Comparison of ENCODE assay signal across 20 mouse cellular contexts in the genomic region with DNA sequence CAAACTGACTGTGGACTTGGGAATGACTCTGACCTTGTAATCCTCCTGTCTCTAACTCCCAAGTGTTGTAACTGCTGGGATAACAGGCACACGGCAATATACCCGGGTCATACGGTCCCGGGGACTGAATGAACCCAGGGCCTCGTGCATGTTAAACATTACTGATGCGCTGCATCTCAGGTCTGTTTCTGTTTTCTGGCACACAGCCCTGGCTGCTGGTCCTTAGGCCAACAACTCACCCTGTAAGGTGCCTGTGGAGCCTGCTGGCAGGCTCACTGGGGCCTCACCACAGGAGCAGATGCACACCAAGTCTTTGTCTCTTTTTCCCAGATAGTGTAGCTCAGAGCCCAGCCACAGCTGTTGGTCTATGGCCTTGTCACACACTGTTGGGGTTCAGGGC.
"Had no signal": no experiment of that assay in that cellular context is flagged by ENCODE, and none has a peak within 500 bp of the region (broad histone marks: within the 10 kb centered on the region; RNA-seq: fewer than 3 reads in every experiment).

No protein-coding gene starts in this region.

- H3K36me3 ChIP-seq: midbrain, embryonic 10.5 days; midbrain, embryonic 13.5 days; neural tube, embryonic 13.5 days; stomach, embryonic 15.5 days had no signal

- H3K4me1 ChIP-seq: limb, embryonic 12.5 days; midbrain, embryonic 10.5 days; midbrain, embryonic 13.5 days; neural tube, embryonic 13.5 days; stomach, embryonic 15.5 days had no signal

- H3K27ac ChIP-seq: kidney, postnatal 0 days; limb, embryonic 12.5 days; limb, embryonic 15.5 days; liver, embryonic 14.5 days; macrophage; midbrain, embryonic 10.5 days; midbrain, embryonic 13.5 days; neural tube, embryonic 13.5 days; stomach, embryonic 15.5 days had no signal

- ATAC-seq: liver, postnatal 0 days; lung, postnatal 0 days; midbrain, embryonic 13.5 days; midbrain, embryonic 16.5 days had no signal

- DNase-seq: left cerebral cortex, postnatal 4 days; liver, postnatal 0 days; lung, embryonic 14.5 days; retina, postnatal 1 day; right cerebral cortex, postnatal 25 days; spleen, adult 18-20 months; thymus, postnatal 25 days had no signal

- H3K4me3 ChIP-seq: limb, embryonic 12.5 days; limb, embryonic 15.5 days; midbrain, embryonic 10.5 days; midbrain, embryonic 13.5 days; myocyte; neural tube, embryonic 13.5 days; stomach, embryonic 15.5 days had no signal

- H3K9me3 ChIP-seq: limb, embryonic 12.5 days; limb, embryonic 15.5 days; midbrain, embryonic 10.5 days; midbrain, embryonic 13.5 days; neural tube, embryonic 13.5 days; stomach, embryonic 15.5 days had no signal

- H3K4me2 ChIP-seq: limb, embryonic 12.5 days; limb, embryonic 15.5 days; liver, embryonic 11.5 days; lung, embryonic 14.5 days; midbrain, embryonic 13.5 days; neural tube, embryonic 13.5 days; stomach, embryonic 15.5 days had no signal

- H3K27me3 ChIP-seq: limb, embryonic 12.5 days; limb, embryonic 15.5 days; midbrain, embryonic 13.5 days; neural tube, embryonic 13.5 days; stomach, embryonic 15.5 days had no signal

- H3K9ac ChIP-seq: limb, embryonic 12.5 days; limb, embryonic 15.5 days; liver, embryonic 14.5 days; liver, postnatal 0 days; lung, embryonic 14.5 days; midbrain, embryonic 13.5 days; neural tube, embryonic 13.5 days; stomach, embryonic 15.5 days had no signal
